Mouse (Mus musculus): ENCODE results near the gene Mal. TPM values are rescaled to one million over a fixed set of nuclear protein-coding genes. Genes with fewer than 3 reads are reported as not detected.

Mal gene
- polyA plus RNA-seq, 1 experiment, result not detected

DNA sequence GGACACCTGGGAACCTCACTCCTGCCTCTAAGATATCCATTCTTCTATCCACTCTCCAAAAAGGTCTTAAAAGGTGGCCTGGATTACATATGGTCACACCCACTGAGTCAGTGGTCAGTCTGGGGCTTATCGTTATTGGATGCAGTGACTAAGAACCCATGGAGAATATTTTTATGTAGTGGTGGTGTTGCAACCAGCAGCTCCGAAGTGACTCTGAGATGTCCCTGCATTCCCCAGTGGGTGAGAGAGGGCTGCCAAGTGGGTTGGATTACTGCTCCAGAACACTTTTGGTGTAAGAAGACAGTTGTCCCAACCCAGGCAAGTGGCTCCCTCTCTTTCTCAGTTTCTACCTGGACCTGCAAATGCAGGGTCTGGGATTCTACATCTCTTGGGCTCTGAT lies 3.7 kb downstream of the Mal start:
- Histone ChIP-seq H3K4me1 (ENCODE audit: control insufficient read depth) (no peaks in the 10 kb centered on the region), H3K9me3 (ENCODE audit: control insufficient read depth, low read length) (no peaks in the 10 kb centered on the region), H3K36me3 (ENCODE audit: control insufficient read depth) (no peaks in the 10 kb centered on the region), H3K27me3 (ENCODE audit: control insufficient read depth) (peaks cover 54% of the 10 kb centered on the region), H3K4me3 (replicated peaks) (no peak overlapping the region)
- TF ChIP-seq GATA1 (IDR thresholded peaks at IDR 0.05; ENCODE audit: low read length) (no peak), TAL1 (IDR thresholded peaks at IDR 0.05; ENCODE audit: low read length) (no peak)

DNA sequence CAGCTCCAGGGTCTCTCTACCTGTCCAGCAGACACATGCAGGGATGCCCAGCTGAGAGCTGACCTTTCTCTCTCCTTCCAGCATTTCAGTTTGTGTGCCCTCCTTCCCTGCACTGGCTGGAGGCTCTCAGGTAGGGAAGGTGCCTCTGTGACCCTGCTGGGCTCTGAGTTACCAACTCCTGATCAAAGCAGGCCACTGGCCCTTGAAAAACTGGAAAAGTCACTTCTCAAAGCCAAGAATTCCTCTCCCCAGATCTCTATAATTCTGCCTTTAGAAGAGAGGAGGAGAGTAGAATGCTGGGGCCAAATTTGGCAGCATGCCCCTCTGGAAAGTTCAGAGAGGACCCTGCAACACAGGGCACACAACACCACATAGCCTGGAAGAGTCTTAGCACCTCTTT lies 4.2 kb downstream of the Mal start:
- H3K9me3 ChIP-seq (ENCODE audit: control insufficient read depth, low read length), result no peaks in the 10 kb centered on the region
- H3K4me3 ChIP-seq (replicated peaks), result no peak overlapping the region
- no peaks in the 10 kb centered on the region for H3K4me1 ChIP-seq (ENCODE audit: control insufficient read depth)
- no peaks in the 10 kb centered on the region for H3K36me3 ChIP-seq (ENCODE audit: control insufficient read depth)
- peaks cover 49% of the 10 kb centered on the region for H3K27me3 ChIP-seq (ENCODE audit: control insufficient read depth)
- TF ChIP-seq GATA1 (IDR thresholded peaks at IDR 0.05; ENCODE audit: low read length), result no peak
- TF ChIP-seq TAL1 (IDR thresholded peaks at IDR 0.05; ENCODE audit: low read length), result no peak

DNA sequence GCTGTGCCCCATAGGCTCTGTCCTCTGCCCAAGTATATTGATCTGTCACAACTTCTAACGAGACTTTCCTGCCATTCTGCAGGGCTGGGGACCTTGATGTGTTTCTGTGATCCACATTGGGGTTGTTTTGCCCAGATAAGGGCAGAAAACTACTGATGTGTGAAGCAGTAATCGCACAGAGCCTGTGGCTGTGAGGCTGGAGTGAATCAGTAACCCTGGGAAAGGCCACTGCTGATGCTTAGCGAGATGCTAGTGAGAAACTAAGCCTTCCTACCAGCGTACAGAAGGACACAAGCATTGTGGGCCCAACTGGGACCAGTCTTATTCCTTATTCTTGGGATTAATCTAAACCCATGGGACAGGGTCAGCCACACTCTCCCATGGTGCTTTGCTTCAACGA lies 4.9 kb downstream of the Mal start:
- H3K36me3 ChIP-seq (ENCODE audit: control insufficient read depth), result no peaks in the 10 kb centered on the region
- H3K4me1 ChIP-seq (ENCODE audit: control insufficient read depth), result no peaks in the 10 kb centered on the region
- TF ChIP-seq TAL1 (IDR thresholded peaks at IDR 0.05; ENCODE audit: low read length), result no peak
- no peak for TF ChIP-seq GATA1 (IDR thresholded peaks at IDR 0.05; ENCODE audit: low read length)
- no peak overlapping the region for H3K4me3 ChIP-seq (replicated peaks)
- peaks cover 42% of the 10 kb centered on the region for H3K27me3 ChIP-seq (ENCODE audit: control insufficient read depth)
- no peaks in the 10 kb centered on the region for H3K9me3 ChIP-seq (ENCODE audit: control insufficient read depth, low read length)

DNA sequence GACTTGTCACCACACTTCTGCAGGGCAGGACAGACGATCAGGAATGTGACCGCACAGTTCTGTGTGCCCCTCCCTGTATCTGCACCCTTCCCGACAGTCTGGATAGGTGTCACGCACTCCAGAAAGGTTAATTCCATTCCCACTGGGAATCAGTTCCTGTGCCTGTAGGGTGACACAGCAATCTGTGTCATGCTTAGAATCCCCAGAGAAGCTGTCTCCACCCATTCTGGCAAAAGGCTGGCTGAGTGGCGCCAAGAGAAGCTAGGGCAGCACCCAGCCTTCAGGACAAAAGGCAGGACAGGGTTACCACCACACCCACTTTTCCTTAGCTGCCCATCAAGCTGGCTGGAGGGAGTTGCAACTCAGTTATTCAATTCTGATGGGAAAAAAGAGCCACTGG lies 6.6 kb downstream of the Mal start:
- Histone ChIP-seq H3K27me3 (ENCODE audit: control insufficient read depth) (peaks cover 25% of the 10 kb centered on the region), H3K36me3 (ENCODE audit: control insufficient read depth) (no peaks in the 10 kb centered on the region)
- TF ChIP-seq TAL1 (IDR thresholded peaks at IDR 0.05; ENCODE audit: low read length), result no peak
- TF ChIP-seq GATA1 (IDR thresholded peaks at IDR 0.05; ENCODE audit: low read length), result no peak

DNA sequence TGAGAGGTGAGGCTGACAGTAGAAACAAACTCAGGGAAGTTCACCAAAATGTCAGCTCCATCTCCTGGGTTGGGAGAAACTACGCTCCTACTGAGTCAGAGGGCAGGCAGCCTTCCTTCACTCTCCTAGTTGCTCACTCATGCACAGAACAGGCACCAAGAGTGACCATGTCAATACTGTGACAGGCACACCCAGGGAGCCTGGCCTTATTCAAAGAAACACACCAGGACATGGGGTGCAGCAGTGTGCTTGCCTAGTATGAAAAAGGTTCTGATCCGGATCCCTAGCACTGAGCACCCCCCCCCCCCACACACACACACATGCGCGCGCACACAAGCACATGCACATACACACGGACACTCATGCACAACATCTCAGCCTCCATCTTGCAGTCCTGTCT lies 8.3 kb downstream of the Mal start:
- no peak overlapping the region for H3K4me3 ChIP-seq (replicated peaks)
- peaks cover 10% of the 10 kb centered on the region for H3K27me3 ChIP-seq (ENCODE audit: control insufficient read depth)
- H3K36me3 ChIP-seq (ENCODE audit: control insufficient read depth), result no peaks in the 10 kb centered on the region
- H3K4me1 ChIP-seq (ENCODE audit: control insufficient read depth), result no peaks in the 10 kb centered on the region
- H3K9me3 ChIP-seq (ENCODE audit: control insufficient read depth, low read length), result no peaks in the 10 kb centered on the region
- TF ChIP-seq GATA1 (IDR thresholded peaks at IDR 0.05; ENCODE audit: low read length) (no peak), TAL1 (IDR thresholded peaks at IDR 0.05; ENCODE audit: low read length) (no peak)

More for the DNA sequence above, 6.6 kb downstream of the Mal start:
- H3K4me1 ChIP-seq (ENCODE audit: control insufficient read depth), result no peaks in the 10 kb centered on the region
- no peaks in the 10 kb centered on the region for H3K9me3 ChIP-seq (ENCODE audit: control insufficient read depth, low read length)
- H3K4me3 ChIP-seq (replicated peaks), result no peak overlapping the region

DNA sequence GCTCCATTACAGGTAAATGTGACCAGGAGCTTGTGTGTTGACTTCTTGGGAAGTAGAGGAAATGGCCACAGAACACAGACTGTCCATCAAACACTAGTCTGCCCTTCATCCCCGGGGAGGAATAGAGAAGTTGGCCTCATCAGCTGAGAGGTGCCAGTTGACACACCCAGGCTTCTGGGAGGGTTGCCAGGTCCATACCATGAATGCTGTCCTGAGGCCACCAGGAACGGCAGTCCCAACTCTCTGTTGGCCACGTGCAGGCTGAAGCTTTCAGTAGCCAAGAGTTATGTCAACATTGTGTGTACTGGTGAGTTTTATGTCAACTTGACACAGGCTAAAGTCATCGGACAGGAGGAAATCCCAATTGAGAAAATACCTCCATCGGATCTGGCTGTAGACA lies 9.6 kb downstream of the Mal start:
- H3K27me3 ChIP-seq (ENCODE audit: control insufficient read depth), result peaks cover 2% of the 10 kb centered on the region; the same call in 1 of the 2 replicates
- H3K9me3 ChIP-seq (ENCODE audit: control insufficient read depth, low read length), result no peaks in the 10 kb centered on the region
- TF ChIP-seq TAL1 (IDR thresholded peaks at IDR 0.05; ENCODE audit: low read length) (no peak), GATA1 (IDR thresholded peaks at IDR 0.05; ENCODE audit: low read length) (no peak)
- H3K4me3 ChIP-seq (replicated peaks), result no peak overlapping the region
- H3K36me3 ChIP-seq (ENCODE audit: control insufficient read depth), result no peaks in the 10 kb centered on the region
- no peaks in the 10 kb centered on the region for H3K4me1 ChIP-seq (ENCODE audit: control insufficient read depth)

DNA sequence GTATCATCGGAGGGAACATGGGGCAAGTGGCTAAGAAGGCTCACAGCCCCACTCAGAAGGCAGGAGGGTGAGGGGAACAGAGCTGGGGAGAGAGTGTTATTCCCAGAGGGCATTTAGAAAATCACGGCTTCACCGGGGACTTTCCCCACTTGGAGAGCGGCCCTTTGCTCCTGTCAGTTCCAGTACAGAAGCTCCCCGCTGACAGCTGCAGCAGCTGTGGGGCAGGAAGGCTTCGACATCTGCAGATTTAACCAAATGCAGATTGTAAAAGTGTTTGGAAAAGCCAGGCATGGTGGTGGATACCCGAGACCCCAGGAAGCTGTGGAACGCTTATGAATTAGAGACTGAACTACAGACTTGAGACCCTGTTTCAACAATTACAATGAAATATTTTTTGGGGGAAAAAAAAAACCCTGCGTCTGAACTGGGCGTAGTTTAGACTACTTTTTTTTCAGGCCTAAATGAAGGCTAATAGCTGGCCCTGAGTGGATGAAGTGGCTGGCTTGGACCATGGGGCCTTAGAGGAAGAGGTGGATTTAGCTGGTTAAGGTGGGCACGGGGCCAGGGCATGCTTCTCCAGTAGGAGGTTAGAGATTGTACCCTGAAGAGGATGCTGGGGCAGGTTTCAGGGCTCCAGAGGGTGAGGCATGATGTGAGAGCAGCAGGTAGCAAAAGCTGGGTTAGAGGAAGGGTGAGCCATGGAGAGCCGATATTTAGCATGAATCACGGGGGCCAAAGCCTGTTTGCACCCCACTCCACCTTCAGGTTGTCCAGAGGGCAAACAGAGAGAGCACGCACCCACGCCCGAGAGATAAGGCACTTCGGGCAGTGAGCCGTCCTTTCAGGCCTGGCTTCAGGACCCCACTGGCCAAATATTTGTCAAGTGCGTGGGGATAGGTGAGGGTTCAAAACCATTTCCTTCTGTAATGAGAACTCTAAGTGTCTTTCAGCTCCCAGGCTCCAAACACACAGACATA lies 12.5 kb downstream of the Mal start:
- H3K9me3 ChIP-seq (ENCODE audit: control insufficient read depth, low read length), result no peaks in the 10 kb centered on the region
- no peak overlapping the region for H3K4me3 ChIP-seq (replicated peaks)
- H3K36me3 ChIP-seq (ENCODE audit: control insufficient read depth), result no peaks in the 10 kb centered on the region
- TF ChIP-seq TAL1 (IDR thresholded peaks at IDR 0.05; ENCODE audit: low read length) (no peak), GATA1 (IDR thresholded peaks at IDR 0.05; ENCODE audit: low read length) (no peak)
- H3K27me3 ChIP-seq (ENCODE audit: control insufficient read depth), result no peaks in the 10 kb centered on the region
- H3K4me1 ChIP-seq (ENCODE audit: control insufficient read depth), result no peaks in the 10 kb centered on the region

DNA sequence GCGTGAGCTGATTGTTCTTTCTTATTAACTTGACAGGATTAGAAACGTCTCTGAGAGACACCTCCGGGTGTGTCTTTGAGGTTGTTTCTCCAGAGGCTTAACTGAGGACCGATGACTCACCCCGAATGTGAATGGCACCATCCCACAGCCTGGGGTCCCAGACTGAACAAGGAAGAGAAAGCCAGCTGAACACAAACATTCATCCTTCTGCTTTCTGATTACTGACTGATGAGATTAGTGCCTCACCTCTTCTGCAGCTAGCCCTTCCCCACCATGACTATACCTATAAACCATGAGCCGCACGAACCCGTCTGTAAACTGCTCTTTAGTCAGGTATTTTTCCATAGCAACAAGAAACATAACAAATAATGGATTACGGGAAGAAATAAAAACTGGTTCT lies 17.5 kb downstream of the Mal start:
- H3K36me3 ChIP-seq (ENCODE audit: control insufficient read depth), result no peaks in the 10 kb centered on the region
- H3K27me3 ChIP-seq (ENCODE audit: control insufficient read depth), result no peaks in the 10 kb centered on the region
- no peak overlapping the region for H3K4me3 ChIP-seq (replicated peaks)
- TF ChIP-seq GATA1 (IDR thresholded peaks at IDR 0.05; ENCODE audit: low read length) (no peak), TAL1 (IDR thresholded peaks at IDR 0.05; ENCODE audit: low read length) (no peak)
- H3K9me3 ChIP-seq (ENCODE audit: control insufficient read depth, low read length), result no peaks in the 10 kb centered on the region
- H3K4me1 ChIP-seq (ENCODE audit: control insufficient read depth), result no peaks in the 10 kb centered on the region

DNA sequence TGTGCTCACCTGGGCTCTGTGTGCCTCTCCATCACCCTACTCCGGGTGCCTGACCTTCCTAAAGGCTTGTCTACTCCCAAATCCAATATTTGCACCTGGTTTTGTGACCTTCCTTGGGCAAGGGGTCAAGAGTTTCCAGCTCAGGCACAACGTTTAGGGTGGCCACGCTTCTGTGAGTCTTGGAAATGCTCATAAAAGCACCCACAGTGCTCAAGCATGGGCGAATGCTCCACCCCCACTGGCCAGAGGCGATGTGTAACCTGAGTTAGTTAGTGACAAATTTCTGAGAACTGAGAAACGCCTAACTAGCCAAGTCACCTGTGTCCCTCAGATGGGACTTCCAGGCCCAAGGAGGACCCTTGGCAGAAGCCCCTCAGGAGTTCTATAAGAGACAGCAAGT lies 20.9 kb downstream of the Mal start:
- no peaks in the 10 kb centered on the region for H3K27me3 ChIP-seq (ENCODE audit: control insufficient read depth)
- no peaks in the 10 kb centered on the region for H3K36me3 ChIP-seq (ENCODE audit: control insufficient read depth)
- H3K9me3 ChIP-seq (ENCODE audit: control insufficient read depth, low read length), result no peaks in the 10 kb centered on the region
- H3K4me1 ChIP-seq (ENCODE audit: control insufficient read depth), result no peaks in the 10 kb centered on the region
- no peak overlapping the region for H3K4me3 ChIP-seq (replicated peaks)
- no peak for TF ChIP-seq TAL1 (IDR thresholded peaks at IDR 0.05; ENCODE audit: low read length)
- TF ChIP-seq GATA1 (IDR thresholded peaks at IDR 0.05; ENCODE audit: low read length), result no peak

Measured in erythroblast, embryonic 14.5 days (primary cell).